Mouse (Mus musculus) liver, adult 2 months (tissue): ENCODE measurements around the gene Ugt1a7c. TPM values are rescaled to one million over a fixed set of nuclear protein-coding genes. Genes with fewer than 3 reads are reported as not detected.

Source experiments
- DNase-seq: peaks from one replicate; pipeline ENCODE4 v3.0.0-alpha.2; 2011; ENCODE audit warnings: low read depth, low spot score; ENCODE audit errors: extremely low read depth
- H3K27ac ChIP-seq: fragments of 200-500 bp; replicated peaks from 2 replicates; pipeline ENCODE4 v1.5.1; 2012; ENCODE audit warnings: low read depth, mild to moderate bottlenecking, control low read depth, inconsistent platforms, low read length; ENCODE audit not compliant: insufficient read depth
- H3K27me3 ChIP-seq: fragments of 200-500 bp; 2 replicates; pipeline ENCODE4 v1.6.1; 2012; ENCODE audit warnings: mild to moderate bottlenecking, moderate library complexity, low read length, inconsistent platforms; ENCODE audit not compliant: control insufficient read depth, insufficient read depth
- H3K36me3 ChIP-seq: fragments of 200-500 bp; 2 replicates; pipeline ENCODE4 v1.6.1; 2012; ENCODE audit warnings: low read length, inconsistent platforms; ENCODE audit not compliant: control insufficient read depth, insufficient read depth
- H3K4me1 ChIP-seq: fragments of 200-500 bp; 2 replicates; pipeline ENCODE4 v1.6.1; 2011; ENCODE audit warnings: low read length; ENCODE audit not compliant: control insufficient read depth, insufficient read depth
- H3K4me3 ChIP-seq: fragments of 200-500 bp; 2 replicates; pipeline ENCODE4 v1.5.1; 2011; ENCODE audit warnings: low read depth, mild to moderate bottlenecking, control low read depth, low read length, moderate library complexity; ENCODE audit not compliant: insufficient read depth
- H3K79me2 ChIP-seq: fragments of 200-500 bp; 2 replicates; pipeline ENCODE4 v1.6.1; 2012; ENCODE audit warnings: inconsistent platforms, mild to moderate bottlenecking, low read length, moderate library complexity; ENCODE audit not compliant: control insufficient read depth, insufficient read depth
- H3K9ac ChIP-seq: fragments of 200-500 bp; 2 replicates; pipeline ENCODE4 v1.6.1; 2012; ENCODE audit warnings: low read depth, mild to moderate bottlenecking, control low read depth, inconsistent platforms, low read length
- CTCF ChIP-seq: fragments of 200-500 bp; IDR thresholded peaks from 2 replicates; pipeline ENCODE4 v1.5.1; 2011; ENCODE audit warnings: low read depth, low read length, control low read depth
- POLR2A ChIP-seq: fragments of 200-500 bp; IDR thresholded peaks from 2 replicates; pipeline ENCODE4 v1.6.1; 2011; ENCODE audit warnings: low read length, control low read depth; ENCODE audit not compliant: insufficient read depth; ENCODE audit errors: extremely low read depth
- WGBS: fragments of 180-500 bp; shearing (Covaris S2); methylation state at CpG from one replicate; pipeline ENCODE4 v1.1.7; 2018; 5-methylcytosine and 5-hydroxymethylcytosine counted together
- polyA plus RNA-seq: library from polyadenylated mRNA; depleted of rRNA; stranded (reverse); fragments of >200 nt; gene quantifications from 2 replicates; pipeline ENCODE4 v1.2.3, GENCODE M21; 2012
- total RNA-seq: library from RNA; depleted of rRNA; stranded (reverse); fragments of >200 nt; gene quantifications from 2 replicates; pipeline ENCODE4 v1.2.3, GENCODE M21; 2014

Ugt1a7c gene
- total and polyA plus RNA-seq, 2 experiments = 2.0 to 51.1 TPM

- TF ChIP-seq CTCF = no peak
- no peak for TF ChIP-seq POLR2A
- H3K4me3 ChIP-seq = no peak overlapping the region
- no peak for DNase-seq
- H3K36me3 ChIP-seq = no peaks in the 10 kb centered on the region
- no peak overlapping the region for H3K27ac ChIP-seq
- no peaks in the 10 kb centered on the region for H3K27me3 ChIP-seq
- H3K4me1 ChIP-seq = peaks cover 11% of the 10 kb centered on the region
- WGBS = 81% methylated on average over 7 of the region's 7 CpGs
- H3K79me2 ChIP-seq = no peaks in the 10 kb centered on the region
- H3K9ac ChIP-seq = no peak overlapping the region
Observed at GRCm38 (mm10) chr1:88249596-88249995, 154.7 kb downstream of the Ugt1a7c start.

GRCm38 (mm10) chr1:88250023-88250422, 155.2 kb downstream of the Ugt1a7c start:
- no peaks in the 10 kb centered on the region for H3K36me3 ChIP-seq
- H3K79me2 ChIP-seq = no peaks in the 10 kb centered on the region
- no peak for DNase-seq
- H3K27me3 ChIP-seq = no peaks in the 10 kb centered on the region
- TF ChIP-seq POLR2A = no peak
- no peak for TF ChIP-seq CTCF
- H3K27ac ChIP-seq = no peak overlapping the region
- no peak overlapping the region for H3K9ac ChIP-seq
- 85% methylated on average over 5 of the region's 5 CpGs for WGBS
- no peak overlapping the region for H3K4me3 ChIP-seq
- H3K4me1 ChIP-seq = peaks cover 11% of the 10 kb centered on the region

- DNase-seq = peak; percentile 62
- Histone ChIP-seq H3K27me3 (no peaks in the 10 kb centered on the region), H3K36me3 (no peaks in the 10 kb centered on the region), H3K79me2 (no peaks in the 10 kb centered on the region), H3K27ac (peak overlapping the region; percentile 0), H3K4me3 (no peak overlapping the region), H3K9ac (no peak overlapping the region), H3K4me1 (peaks cover 11% of the 10 kb centered on the region)
- TF ChIP-seq CTCF (no peak), POLR2A (no peak)
- WGBS = 44% methylated on average over 8 of the region's 8 CpGs
Observed at GRCm38 (mm10) chr1:88253106-88253505, 158.2 kb downstream of the Ugt1a7c start.

- Histone ChIP-seq H3K36me3 (no peaks in the 10 kb centered on the region), H3K4me1 (peaks cover 11% of the 10 kb centered on the region), H3K79me2 (no peaks in the 10 kb centered on the region), H3K27ac (peak overlapping the region; percentile 2; the same call in 1 of the 2 replicates), H3K9ac (no peak overlapping the region), H3K27me3 (no peaks in the 10 kb centered on the region), H3K4me3 (no peak overlapping the region)
- TF ChIP-seq CTCF (no peak), POLR2A (no peak)
- DNase-seq = peak; percentile 98
- 44% methylated on average over 6 of the region's 6 CpGs for WGBS
Observed at GRCm38 (mm10) chr1:88253540-88253939, 158.7 kb downstream of the Ugt1a7c start.

- Histone ChIP-seq H3K27ac (no peak overlapping the region), H3K36me3 (no peaks in the 10 kb centered on the region), H3K9ac (no peak overlapping the region), H3K79me2 (no peaks in the 10 kb centered on the region), H3K4me3 (no peak overlapping the region), H3K4me1 (peaks cover 21% of the 10 kb centered on the region), H3K27me3 (no peaks in the 10 kb centered on the region)
- WGBS = 87% methylated on average over 12 of the region's 12 CpGs
- no peak for DNase-seq
- TF ChIP-seq POLR2A = no peak
- no peak for TF ChIP-seq CTCF
Observed at GRCm38 (mm10) chr1:88254793-88255465, 160.1 kb downstream of the Ugt1a7c start.

- 61% methylated on average over 2 of the region's 2 CpGs for WGBS
Observed at GRCm38 (mm10) chr1:88255466-88255857, 160.6 kb downstream of the Ugt1a7c start.

More at GRCm38 (mm10) chr1:88255466-88255857, 160.6 kb downstream of the Ugt1a7c start:
- no peaks in the 10 kb centered on the region for H3K27me3 ChIP-seq
- H3K9ac ChIP-seq = no peak overlapping the region
- H3K27ac ChIP-seq = no peak overlapping the region
- no peaks in the 10 kb centered on the region for H3K79me2 ChIP-seq
- DNase-seq = no peak
- H3K4me3 ChIP-seq = no peak overlapping the region
- no peaks in the 10 kb centered on the region for H3K36me3 ChIP-seq
- H3K4me1 ChIP-seq = peaks cover 25% of the 10 kb centered on the region
- TF ChIP-seq CTCF (no peak), POLR2A (no peak)
